Comparison of ENCODE assay signal across 21 mouse cellular contexts in the genomic region with DNA sequence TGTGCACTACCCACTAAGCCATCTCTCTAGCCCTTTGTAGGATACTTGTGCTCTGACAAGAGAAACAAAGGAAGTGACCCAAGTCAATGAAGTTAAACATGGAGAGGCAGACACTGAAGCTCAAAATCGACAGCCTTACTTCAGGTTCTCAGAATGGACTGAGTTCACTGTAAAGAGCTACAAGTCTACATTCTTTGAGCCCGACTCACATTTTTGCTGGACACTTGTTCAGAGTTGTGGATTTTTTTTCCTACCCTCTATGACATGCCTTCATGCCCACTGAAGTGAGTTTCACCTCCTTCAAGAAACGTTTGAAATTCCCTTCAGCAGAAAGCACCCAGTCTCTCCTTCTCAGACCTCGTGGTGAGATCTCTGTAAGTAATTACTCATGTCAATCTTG.
A peak's percentile ranks its signal among the peaks of the same experiment; 100 is the strongest.
DNase-seq lines count a peak whose midpoint lies in the region; ATAC-seq and TF ChIP-seq lines count a peak whose summit lies in the region.
"Had no signal": no experiment of that assay in that cellular context is flagged by ENCODE, and none has a peak within 500 bp of the region (broad histone marks: within the 10 kb centered on the region; RNA-seq: fewer than 3 reads in every experiment).

No protein-coding gene starts in this region.

- no peak overlapping the region for H3K4me3 ChIP-seq in lung, postnatal 0 days (ENCODE audit: low read depth, low read length)
- no peak overlapping the region for H3K4me3 ChIP-seq in stomach, postnatal 0 days (ENCODE audit: low read depth, low read length)
- no peak overlapping the region for H3K4me3 ChIP-seq in liver, embryonic 12.5 days
- H3K4me3 ChIP-seq: embryonic facial prominence, embryonic 13.5 days; embryonic facial prominence, embryonic 15.5 days; forebrain, embryonic 13.5 days; forebrain, embryonic 15.5 days had no signal

- POLR2A ChIA-PET in Patski (lab: Charles Lee) = interaction anchor here (0.7 kb wide), 1 partner anchor 17 kb away, joined by 3 read pairs; no protein-coding TSS in a partner anchor

- H3K27me3 ChIP-seq in lung, postnatal 0 days (replicated peaks; ENCODE audit: insufficient read depth, low read length) = no peaks in the 10 kb centered on the region
- H3K27me3 ChIP-seq in Patski = no peaks in the 10 kb centered on the region
- H3K27me3 ChIP-seq in stomach, postnatal 0 days (ENCODE audit: control insufficient read depth, insufficient read depth, low read length) = no peaks in the 10 kb centered on the region
- H3K27me3 ChIP-seq in liver, embryonic 12.5 days (replicated peaks) = no peaks in the 10 kb centered on the region
- H3K27me3 ChIP-seq: embryonic facial prominence, embryonic 13.5 days; embryonic facial prominence, embryonic 15.5 days; forebrain, embryonic 13.5 days; forebrain, embryonic 15.5 days had no signal

- WGBS in lung, postnatal 0 days = 41% methylated on average over 4 of the region's 4 CpGs
- WGBS in stomach, postnatal 0 days = 54% methylated on average over 4 of the region's 4 CpGs
- WGBS in liver, embryonic 12.5 days (ENCODE audit: insufficient replicate concordance) = 58% methylated on average over 4 of the region's 4 CpGs

- H3K9ac ChIP-seq in lung, postnatal 0 days (replicated peaks; ENCODE audit: low read depth) = no peak overlapping the region
- H3K9ac ChIP-seq in stomach, postnatal 0 days (ENCODE audit: low read length) = no peak overlapping the region
- H3K9ac ChIP-seq in liver, embryonic 12.5 days = no peak overlapping the region
- H3K9ac ChIP-seq: embryonic facial prominence, embryonic 13.5 days; embryonic facial prominence, embryonic 15.5 days; forebrain, embryonic 13.5 days; forebrain, embryonic 15.5 days had no signal

- no peak for TF ChIP-seq CTCF in lung, postnatal 0 days (IDR thresholded peaks at IDR 0.05)
- TF ChIP-seq CTCF in Patski (IDR thresholded peaks at IDR 0.05) = no peak
- TF ChIP-seq CTCF in stomach, postnatal 0 days (IDR thresholded peaks at IDR 0.05; ENCODE audit: low read depth) = no peak

- TF ChIP-seq EP300 in lung, postnatal 0 days (IDR thresholded peaks at IDR 0.05) = no peak
- TF ChIP-seq EP300 in stomach, postnatal 0 days (optimal IDR thresholded peaks at IDR 0.05) = no peak

- peak; percentile 31 for DNase-seq in lung, postnatal 0 days (ENCODE audit: low spot score)
- DNase-seq in lung, postnatal 4 days = no peak
- peak; percentile 38 for DNase-seq in Muller cell, postnatal 12 days (ENCODE audit: inconsistent ontology term)
- no peak for DNase-seq in Patski (ENCODE audit: low read depth, low spot score)
- DNase-seq in stomach, postnatal 0 days (ENCODE audit: low spot score) = no peak
- no peak for DNase-seq in left cerebral cortex, adult 9 months (ENCODE audit: low spot score in 2 of 2)
- DNase-seq in adrenal gland, postnatal 25 days = no peak
- DNase-seq: adrenal gland, adult 2 months; adrenal gland, postnatal 10 days; adrenal gland, postnatal 36 days; cerebellum, adult 11-12 months; cerebellum, adult 2 months; cerebellum, adult 9-10 months; cerebellum, postnatal 10 days; cerebellum, postnatal 25 days had no signal

- no peaks in the 10 kb centered on the region for H3K4me1 ChIP-seq in lung, postnatal 0 days (ENCODE audit: insufficient read depth, low read depth, low read length)
- no peaks in the 10 kb centered on the region for H3K4me1 ChIP-seq in stomach, postnatal 0 days (replicated peaks; ENCODE audit: control insufficient read depth, insufficient read depth)
- H3K4me1 ChIP-seq in liver, embryonic 12.5 days = no peaks in the 10 kb centered on the region
- H3K4me1 ChIP-seq: forebrain, embryonic 13.5 days; forebrain, embryonic 15.5 days had no signal

- in situ Hi-C loops in Patski (cut with MboI; ENCODE audit: low pct_unique_long_range_greater_than_20kb) = loop anchor here (25.0 kb wide), 1 partner anchor 788 kb away; no protein-coding TSS in a partner anchor

- ATAC-seq in lung, postnatal 0 days = no peak; the same call in 1 of the 2 replicates
- peak; percentile 41 for ATAC-seq in Patski
- no peak for ATAC-seq in stomach, postnatal 0 days (ENCODE audit: low FRiP score, low TSS enrichment)
- ATAC-seq in liver, embryonic 12.5 days = no peak
- ATAC-seq: forebrain, embryonic 13.5 days; forebrain, embryonic 15.5 days had no signal

- no peaks in the 10 kb centered on the region for H3K9me3 ChIP-seq in lung, postnatal 0 days (ENCODE audit: low read length)
- H3K9me3 ChIP-seq in stomach, postnatal 0 days (ENCODE audit: control insufficient read depth, low read length) = no peaks in the 10 kb centered on the region
- no peaks in the 10 kb centered on the region for H3K9me3 ChIP-seq in liver, embryonic 12.5 days (replicated peaks)
- H3K9me3 ChIP-seq: embryonic facial prominence, embryonic 13.5 days; embryonic facial prominence, embryonic 15.5 days; forebrain, embryonic 13.5 days; forebrain, embryonic 15.5 days; G1E had no signal

- no peak overlapping the region for H3K4me2 ChIP-seq in lung, postnatal 0 days (replicated peaks; ENCODE audit: low read depth, low read length)
- no peak overlapping the region for H3K4me2 ChIP-seq in stomach, postnatal 0 days (replicated peaks; ENCODE audit: low read depth)
- no peak overlapping the region for H3K4me2 ChIP-seq in liver, embryonic 12.5 days
- H3K4me2 ChIP-seq: embryonic facial prominence, embryonic 13.5 days; embryonic facial prominence, embryonic 15.5 days; forebrain, embryonic 13.5 days; forebrain, embryonic 15.5 days had no signal

- CTCF ChIA-PET in Patski (lab: Charles Lee) = interaction anchor here (0.9 to 1.8 kb wide), 3 partner anchors 10 to 107 kb away, joined by 3 to 10 read pairs (median 4); no protein-coding TSS in a partner anchor

- H3K36me3 ChIP-seq in lung, postnatal 0 days (ENCODE audit: insufficient read depth, low read length) = no peaks in the 10 kb centered on the region
- H3K36me3 ChIP-seq in stomach, postnatal 0 days (ENCODE audit: control insufficient read depth, insufficient read depth, low read length) = no peaks in the 10 kb centered on the region
- H3K36me3 ChIP-seq in liver, embryonic 12.5 days = no peaks in the 10 kb centered on the region
- H3K36me3 ChIP-seq: embryonic facial prominence, embryonic 13.5 days; embryonic facial prominence, embryonic 15.5 days; forebrain, embryonic 15.5 days; G1E had no signal

- no peak overlapping the region for H3K27ac ChIP-seq in lung, postnatal 0 days (ENCODE audit: low read length)
- H3K27ac ChIP-seq in stomach, postnatal 0 days (replicated peaks) = peak overlapping the region; percentile 30; the same call in 1 of the 2 replicates
- H3K27ac ChIP-seq in liver, embryonic 12.5 days = no peak overlapping the region
- H3K27ac ChIP-seq: embryonic facial prominence, embryonic 13.5 days; embryonic facial prominence, embryonic 15.5 days; forebrain, embryonic 13.5 days; forebrain, embryonic 15.5 days had no signal

Comparison
In these comparisons a context has a peak if more than half of its experiments do, and no peak if none do; other contexts are left out.
1. DNase-seq: peak in lung, postnatal 0 days (single experiment) and Muller cell, postnatal 12 days (single experiment); none in lung, postnatal 4 days (0 of 2), Patski (single experiment), stomach, postnatal 0 days (single experiment), left cerebral cortex, adult 9 months (0 of 2) and adrenal gland, postnatal 25 days (single experiment).